Mouse (Mus musculus) telencephalon, adult 2 months (tissue): ENCODE data around the gene Ablim2.

ENCODE experiments used
- DNase-seq: peaks from one replicate; pipeline ENCODE4 v3.0.0-alpha.2; 2011; ENCODE audit warnings: low read depth, low spot score

Gene Ablim2

DNA sequence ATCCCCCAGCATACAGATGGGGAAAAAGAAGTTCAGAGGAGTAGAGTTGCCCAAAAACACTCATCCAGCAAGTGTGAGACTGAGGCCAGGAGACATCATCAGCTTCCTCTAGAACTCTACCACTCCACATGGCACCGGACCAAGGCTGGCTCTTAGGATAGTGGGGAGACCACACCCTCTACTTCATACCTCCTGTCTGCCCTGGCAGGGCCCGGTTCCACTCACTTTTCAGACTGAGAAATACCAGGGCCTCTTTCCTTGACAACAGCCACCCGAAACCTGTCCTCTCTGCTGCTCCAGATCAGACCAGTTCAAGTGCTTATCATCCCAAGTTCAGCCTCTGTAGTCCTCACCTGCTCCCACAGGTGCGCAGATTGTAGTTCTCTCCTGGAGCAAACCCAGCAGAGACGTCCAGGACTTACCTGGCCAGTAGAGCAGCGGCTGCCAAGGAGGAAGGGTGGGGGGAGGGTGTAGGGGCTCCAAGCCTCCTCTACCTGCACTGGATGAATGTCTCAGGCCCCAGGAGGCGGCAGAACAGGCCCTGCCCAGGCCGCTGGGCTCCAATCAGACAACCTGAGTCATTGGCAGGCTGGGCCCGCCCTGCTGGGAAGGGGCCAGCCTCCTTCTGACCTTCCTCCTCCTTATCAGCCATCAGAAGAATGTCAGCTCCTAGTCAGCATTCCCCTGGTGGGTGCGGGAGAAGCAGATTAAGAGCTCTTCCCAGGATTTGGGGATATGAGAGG, 18.0 kb upstream of the Ablim2 start, which contains the start of gene Sh3tc1:
TSS of gene Sh3tc1 (minus strand) at position 452 of the 743 bp plus-strand sequence.
- no peak for DNase-seq

DNA sequence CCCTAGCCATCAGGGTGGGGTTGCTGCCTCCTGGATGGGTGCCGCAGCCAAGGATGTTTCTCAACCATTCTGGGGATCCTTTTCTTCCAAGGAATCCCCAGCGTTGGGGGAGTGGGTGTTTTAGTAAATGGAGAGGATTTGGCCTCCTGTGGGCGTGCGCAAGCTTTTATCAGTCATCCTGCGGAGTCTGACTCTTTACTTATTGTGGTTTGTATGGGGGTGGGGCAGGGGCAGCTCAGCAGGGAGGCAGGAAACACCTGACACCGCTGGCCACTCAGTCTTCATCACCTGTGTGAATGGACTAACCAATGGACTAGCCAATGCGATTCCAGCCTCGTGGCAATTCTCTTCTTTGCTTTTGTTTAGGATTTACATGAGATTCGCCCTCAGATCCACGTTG, 17.0 kb upstream of the Ablim2 start:
- no peak for DNase-seq

DNA sequence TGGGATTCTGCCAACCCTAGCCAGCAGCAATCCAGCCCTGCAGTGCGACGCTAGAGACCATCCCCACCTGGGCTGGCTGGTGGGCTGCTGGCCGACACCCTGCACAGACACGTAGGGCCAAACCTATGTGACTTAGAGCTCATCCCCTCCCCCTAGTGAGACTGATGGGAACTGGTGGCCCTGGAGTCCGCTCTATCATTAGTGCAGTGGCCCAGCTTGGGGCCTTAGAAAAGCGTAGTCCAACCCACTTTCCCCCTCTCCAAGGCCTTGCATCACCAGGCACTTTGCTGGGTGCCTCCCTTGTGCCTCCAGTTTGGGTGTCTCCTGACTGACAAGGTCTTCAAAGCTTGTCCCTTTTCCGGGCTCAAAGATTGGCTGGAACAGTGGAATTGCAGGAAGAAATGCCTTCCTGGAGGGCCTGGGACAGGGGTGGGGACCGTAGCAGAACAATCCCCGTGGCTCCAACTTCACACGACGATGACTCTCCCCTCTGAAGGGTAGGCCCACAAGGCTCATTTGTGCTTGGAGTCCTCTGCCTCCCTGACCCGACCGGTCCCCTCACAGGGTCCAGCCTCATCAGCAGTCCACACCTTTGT, 16.4 kb upstream of the Ablim2 start:
- DNase-seq, result no peak

DNA sequence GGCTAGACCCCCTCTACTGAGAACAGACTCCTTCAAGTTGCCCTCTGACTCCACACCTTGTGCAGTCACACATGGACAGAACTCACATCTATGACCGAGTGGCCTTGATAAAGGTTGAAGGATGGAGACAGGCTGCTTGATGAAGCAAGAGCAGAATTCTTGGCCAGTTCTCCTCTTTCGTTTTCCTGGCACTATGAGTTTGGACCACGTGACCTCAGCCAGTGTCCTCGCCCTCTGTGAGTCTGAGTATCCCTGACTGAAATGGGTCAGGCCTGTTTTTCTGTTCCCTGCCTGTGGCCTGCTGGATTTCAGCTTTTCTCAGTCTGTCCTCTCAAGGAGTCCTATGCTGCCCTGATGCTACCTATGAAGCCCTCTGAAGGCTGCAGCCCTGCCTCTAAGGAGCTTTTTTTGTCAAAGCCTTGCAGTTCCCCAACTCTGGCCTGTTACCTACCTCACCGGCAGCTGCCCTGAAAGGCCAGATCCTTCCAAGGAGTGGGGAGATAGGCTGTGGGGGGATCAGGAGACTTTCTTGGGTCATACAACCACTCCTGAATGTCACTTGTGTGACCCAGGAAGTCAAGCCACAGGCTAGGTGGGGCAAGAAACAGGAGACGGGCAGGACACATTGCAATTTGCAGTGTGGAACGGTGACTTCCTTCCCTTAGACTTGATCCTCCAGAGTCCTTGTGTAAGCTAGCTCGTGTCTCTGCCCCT, 14.3 kb upstream of the Ablim2 start:
- DNase-seq, result no peak

DNA sequence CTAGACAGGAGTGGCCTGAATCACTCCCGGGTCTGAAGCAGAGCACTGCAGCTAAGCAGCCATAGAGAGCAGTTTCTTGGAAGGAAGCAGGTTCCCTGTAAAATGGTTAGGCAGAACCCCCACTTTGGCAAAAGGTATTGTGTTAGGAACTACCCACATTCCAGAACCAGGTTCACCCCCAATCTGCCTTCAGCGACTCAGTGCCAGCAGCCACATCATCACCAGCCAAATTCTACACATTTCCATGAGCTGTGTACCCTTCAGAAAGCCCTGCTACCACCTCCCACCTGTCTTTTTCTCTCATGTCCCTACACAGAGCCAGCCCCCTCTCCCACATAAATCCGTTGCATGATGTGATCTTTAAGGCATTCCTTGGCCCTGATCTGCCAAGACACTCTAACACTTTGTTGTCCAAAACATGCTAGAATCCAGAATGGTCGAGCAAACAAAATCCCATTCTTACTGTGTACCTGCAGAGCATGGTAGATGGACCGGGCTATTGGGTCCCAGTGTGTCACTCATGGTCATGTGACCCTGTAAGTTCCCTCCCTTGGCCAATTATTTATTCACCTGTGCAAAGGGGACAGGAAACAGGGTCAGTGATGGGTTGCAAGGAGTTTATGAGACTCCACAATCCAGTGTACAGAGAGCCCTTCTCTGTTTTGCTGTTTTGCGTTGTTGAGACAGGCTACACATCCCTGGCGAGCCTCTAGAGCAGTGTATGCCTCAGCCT, 13.5 kb upstream of the Ablim2 start:
- DNase-seq, result peak; percentile 63

DNA sequence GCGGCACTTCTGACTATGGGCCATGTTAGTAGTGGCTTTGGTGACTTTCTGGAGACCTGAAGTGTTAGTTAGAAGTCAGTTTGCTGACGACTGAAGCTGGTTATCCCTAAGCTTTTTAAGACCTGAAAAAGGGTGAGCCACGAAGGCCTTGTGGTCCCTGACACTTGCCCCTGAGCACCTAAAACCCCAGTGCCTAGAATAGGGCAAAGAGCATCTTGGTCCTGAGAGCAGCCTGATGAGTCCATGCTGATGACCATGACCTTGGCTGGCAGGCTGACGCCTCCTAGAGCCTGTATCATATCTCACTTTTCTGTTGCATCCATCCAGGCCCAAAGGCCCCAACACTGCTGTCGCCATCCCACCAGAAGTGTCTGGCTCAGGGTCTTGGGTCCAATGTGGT, 12.3 kb upstream of the Ablim2 start:
- no peak for DNase-seq

DNA sequence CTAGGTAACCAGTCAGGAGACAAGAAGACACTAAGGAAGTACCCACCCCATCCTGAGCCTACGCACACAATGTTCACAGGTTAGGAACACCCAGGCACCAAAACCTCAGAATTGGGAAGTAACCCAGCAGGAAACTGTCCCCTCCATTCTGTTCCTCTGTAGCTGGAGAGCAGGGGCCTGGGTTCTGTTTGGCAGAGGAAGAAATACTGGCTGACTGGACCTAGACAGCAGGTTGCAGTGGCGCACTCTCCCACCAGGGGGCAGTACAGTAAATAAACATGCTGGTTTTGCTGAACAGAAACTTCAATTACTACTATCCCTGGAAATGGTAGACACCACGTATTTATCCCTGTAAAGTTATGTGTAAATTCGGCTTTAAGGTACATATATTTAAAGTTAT, 10.8 kb upstream of the Ablim2 start:
- DNase-seq, result no peak

DNA sequence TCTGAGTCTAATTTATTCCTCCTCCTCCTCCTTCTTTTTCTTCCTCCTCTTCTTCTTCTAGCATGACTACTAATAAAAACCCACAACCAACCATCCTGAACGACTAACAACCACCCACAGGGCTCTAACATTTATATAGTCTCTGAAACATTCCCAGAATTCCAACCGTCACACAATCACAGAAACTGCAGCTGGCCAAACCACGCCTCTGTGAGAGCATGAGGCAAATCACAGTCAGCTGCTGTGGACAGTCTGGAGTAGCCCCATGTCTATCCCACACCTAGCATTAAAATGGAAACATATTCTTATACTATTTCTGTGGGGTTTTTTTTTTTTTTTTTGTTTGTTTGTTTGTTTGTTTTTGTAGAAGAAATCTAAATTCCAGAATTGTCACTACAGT, 8.3 kb upstream of the Ablim2 start:
- DNase-seq, result no peak

DNA sequence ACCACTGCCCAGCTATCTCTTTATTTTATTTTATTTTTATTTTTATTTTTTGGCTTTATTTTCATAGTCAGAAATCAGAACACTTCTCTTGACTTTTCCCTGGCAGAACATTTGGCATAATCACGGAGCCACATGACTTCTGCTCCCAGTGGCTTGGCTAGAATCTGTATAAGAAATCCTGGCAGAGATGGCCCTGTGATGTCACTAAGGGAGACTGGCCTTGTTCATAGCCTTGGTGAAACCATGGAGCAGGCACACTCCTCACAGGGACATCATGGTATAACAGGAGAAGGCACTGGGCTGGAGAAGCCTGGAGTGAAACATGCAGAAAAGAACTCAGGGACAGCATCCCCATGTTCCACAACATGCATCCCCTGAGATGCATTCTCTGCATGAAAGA, 7.7 kb upstream of the Ablim2 start:
- DNase-seq, result no peak

DNA sequence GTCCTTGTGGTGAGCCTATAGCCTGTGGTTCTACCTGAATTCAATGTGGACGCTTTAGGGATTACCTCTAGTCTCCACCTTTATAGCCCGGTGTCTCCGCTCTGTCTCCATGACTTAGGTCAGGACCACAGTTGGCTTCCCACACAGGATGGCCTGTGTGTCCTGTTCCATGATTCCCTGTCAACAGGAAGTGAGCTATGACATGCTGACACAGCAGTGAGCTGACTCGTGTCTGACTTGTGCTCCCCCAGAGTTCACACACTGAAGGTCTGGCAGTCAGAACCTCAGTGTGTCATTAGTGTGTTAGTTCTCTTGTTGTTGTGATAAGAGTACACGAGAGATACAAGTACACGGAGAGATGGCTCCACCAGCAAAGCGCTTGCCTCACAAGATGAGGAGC, 6.7 kb upstream of the Ablim2 start:
- DNase-seq, result no peak

DNA sequence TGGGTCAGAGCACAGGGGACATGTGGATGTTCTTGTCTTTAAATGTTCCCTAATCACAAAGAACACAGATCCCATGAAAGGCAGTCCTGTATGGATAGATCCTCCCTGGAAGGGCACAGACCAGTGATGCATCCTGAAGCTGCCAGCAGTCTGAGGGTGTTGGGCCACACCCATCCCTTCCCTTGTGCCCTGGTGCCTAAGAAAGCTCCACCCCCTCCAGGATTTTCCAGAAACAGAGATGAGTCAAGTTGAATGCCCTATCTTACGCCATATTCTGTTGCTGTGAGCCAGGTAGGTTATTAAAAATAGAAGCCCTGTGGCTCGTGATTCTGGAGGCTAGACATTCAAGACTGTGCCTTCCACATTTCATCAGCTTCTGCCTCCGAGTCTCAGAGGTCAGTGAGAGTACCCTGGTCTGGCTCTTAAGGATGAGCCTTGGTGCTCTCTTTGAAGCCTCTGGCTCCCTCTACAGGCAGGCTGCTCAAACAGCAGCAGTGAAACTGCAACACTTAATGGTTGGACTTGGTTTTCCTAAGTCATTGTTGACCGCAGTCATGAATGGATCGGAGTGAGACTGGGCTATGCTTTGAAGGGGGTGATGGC, 2.4 kb upstream of the Ablim2 start:
- DNase-seq, result peak; percentile 55

DNA sequence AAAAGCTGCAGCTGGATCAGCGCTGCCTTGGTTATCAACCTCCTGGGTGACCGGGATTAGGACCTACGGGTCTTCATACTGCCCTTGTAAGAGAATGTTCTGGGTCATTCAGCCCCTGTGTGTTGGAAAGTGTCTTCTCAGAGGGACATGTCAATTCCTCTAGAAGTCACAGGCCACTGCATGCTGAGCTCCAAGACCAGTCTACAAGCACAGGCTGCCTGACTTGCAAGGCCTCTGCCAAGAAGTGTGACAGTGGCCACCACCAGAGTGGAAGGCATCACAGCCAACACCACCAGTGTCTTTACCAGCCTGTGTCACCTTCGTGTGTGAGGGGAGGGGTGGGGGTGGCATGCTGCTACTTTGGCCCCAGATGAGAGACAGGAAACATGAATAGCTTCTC, 1.7 kb upstream of the Ablim2 start:
- DNase-seq, result no peak

DNA sequence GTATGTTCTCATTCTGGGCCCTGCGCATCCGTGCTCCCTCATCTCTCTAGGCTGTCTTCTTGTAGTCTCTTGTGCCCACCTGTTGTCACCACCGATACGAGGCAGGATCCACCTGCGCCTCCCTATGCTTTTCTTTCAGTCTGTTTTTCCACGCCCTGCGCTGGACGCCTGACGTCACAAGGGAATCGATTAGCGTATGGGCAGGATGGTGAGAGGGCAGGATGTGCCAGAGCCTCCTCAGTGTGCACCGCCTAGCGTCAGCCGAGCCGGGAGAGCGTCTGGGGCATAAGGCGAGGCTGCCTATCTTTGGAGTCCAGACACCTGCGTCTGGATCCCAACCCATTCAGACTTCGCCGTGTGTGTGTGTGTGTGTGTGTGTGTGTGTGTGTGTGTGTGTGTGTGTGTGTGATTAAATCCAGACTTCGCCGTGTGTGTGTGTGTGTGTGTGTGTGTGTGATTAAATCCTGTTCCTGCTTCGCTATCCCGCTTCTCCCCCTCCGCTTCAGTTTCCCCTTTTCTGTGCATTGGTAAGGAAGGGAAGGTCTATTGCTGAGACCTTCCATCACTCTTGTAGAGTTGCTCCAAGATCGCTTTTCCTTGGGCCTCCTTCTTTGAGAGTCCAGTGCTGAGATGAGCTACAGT, 562 bp upstream of the Ablim2 start:
- peak; percentile 80 for DNase-seq

DNA sequence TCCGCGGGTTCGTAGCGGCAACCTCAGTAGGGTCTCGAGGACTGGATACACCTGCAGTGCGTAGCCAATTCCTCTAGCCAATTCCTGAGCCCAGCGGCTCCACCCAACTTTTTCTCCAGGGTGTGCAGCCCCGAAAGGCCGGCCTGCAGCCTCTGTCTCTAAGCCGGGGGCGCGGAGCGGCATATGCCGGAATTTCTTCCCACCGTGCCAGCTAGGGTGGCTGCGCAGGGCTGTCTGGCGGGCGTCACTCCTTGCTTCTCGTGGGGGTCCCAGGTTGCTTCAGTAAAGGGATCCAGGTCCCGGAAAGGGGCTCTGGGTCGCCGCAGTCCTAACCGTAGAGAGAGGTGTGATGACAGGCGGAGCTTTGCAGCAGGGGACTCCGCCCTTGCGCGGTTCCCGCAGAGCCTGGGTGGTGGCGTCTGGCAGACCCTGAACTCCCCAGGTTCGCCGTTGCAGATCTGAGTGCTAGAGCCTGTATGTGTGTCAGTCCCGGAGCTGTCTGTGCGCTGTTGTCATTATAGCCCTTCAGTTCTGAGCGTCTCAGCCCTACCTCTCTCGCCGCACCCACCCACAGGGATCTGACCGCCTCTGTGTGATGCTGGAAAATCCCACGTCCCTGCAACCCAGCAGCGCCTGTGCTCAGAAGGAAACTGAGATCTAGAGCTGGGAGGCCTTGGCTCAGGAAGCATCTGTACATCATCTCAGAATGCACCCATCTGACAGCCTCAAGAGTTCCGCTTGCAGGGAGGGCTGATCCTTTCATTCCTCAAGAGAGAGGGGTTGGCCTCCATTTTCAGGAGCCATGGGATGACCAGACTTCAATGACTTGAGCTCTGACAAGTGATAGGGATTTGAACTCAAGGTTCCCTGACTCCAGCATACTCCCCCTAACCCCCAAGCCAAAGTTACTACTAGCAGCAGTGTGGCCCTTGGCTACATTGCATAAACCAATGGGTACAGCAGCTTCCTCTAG, 687 bp downstream of the Ablim2 start:
- peak; percentile 63 for DNase-seq

DNA sequence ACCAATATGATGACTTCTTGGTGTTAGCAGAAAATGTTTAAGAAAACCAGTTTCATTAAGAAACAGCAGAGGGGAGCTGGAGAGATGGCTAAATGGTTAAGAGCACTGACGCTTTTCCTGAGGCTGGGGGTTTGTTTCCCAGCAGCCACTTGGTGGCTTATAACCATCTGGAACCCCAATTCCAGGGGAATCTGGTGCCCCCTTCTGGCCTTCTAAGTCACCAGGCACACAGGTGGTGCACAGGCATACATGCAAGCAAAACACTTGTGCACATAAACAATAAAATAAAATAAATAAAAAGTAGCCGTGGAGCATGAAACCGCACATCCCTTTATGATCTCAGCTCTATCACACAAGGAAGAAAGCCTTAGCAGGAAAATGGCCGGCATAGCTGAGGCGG, 3.6 kb downstream of the Ablim2 start:
- no peak for DNase-seq

DNA sequence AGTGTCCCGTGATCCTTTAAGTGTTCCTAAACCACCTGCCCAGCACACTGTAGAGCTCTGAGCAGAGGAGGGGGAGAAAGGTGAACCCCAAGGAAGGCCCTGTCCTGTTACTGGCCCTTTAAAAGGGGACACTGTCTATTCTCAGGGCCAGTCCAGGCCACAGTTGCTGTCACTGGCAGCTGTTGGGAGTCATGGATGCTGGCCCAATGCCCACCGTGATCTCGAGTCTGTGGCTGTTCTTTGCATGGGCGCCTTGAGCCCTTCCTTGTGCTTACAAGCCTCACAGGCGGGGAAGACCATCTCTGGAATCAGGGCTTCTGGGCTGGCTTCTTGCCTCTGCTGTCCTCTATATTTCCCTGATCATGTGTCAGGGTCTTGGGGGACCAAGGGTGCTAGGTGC, 4.7 kb downstream of the Ablim2 start:
- DNase-seq, result no peak

DNA sequence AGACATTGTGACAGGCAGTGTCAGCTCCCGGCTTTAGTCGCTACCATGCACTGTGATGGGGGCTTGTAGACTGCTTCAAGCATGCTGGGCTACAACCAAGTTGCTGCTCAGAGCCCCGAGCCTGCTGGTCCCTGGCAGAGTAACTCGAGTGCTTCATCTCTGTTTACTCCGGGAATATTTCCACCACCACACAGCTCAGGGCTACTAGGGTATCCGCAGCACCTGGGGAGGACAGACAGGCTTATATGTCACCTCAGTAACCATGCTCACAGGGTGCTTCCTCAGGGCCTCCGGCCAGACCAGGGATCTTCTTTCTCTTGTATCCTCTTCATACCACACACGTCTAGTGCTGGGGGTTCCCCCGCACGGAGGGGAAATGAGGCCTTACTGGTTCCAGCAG, 5.2 kb downstream of the Ablim2 start:
- DNase-seq, result no peak

DNA sequence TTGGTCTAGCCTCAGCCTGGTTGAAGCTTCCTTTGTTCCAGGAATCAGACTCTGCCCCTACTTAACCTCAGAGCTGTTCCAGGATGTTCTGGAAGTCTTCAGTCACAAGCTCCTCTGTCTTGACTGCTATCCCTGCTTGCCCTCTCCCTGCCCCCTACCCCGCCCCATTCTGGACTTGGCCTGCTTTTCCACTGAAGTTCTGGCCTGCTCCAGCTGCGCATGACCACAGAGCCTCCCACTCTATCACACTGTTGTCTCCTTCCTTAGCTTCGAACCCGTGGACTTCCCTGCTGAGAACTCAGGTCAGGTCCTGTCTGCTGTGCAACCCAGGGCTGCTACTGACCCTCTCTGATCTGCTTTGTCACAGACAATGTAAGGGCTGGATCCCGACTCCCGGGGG, 8.2 kb downstream of the Ablim2 start:
- DNase-seq, result no peak

DNA sequence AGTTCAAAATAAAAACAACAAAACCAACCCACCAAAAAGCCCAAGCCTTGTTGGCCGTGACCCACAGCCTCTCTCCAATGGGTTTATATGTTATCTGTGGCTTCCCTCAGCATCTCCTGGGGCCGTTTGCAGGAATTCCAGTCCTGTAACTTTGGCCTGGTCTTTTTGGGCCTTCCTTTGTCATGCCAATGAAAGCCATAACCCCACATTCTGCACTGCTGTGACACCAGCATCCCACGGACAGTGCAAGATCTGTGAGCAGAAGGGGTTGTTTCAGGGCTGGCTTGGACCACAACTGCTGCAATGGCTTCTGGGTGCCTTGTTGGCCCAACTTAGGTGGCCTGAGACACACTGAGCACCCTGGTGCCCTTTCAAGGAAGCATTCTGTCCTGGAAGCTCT, 10.8 kb downstream of the Ablim2 start:
- DNase-seq, result no peak

DNA sequence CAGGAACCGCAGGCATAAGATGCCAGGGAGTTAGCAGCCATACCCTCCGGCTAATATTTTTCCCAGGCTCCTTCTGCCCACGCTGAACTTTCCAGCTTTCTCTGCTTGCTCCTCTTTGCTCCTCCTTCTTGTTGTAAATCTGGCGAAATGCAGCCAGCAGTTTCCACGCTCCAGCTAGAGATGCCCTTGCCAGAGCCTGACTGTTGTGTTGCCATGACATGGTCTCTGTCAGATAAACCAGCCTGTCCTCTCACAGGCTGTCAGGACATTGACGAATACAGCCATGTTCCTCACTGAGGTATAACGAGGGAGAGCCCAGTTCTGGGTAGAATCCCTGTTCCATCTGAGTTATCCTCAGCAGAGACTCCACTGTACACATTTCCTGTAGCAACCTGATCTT, 11.3 kb downstream of the Ablim2 start:
- DNase-seq, result no peak
